Mouse (Mus musculus): ENCODE data around the gene Ndufs3. TPM values are rescaled to one million over a fixed set of nuclear protein-coding genes. Genes with fewer than 3 reads are reported as not detected.

Gene Ndufs3
- total and polyA plus RNA-seq, 2 experiments from 2014 or later: 156 to 248 TPM

DNA sequence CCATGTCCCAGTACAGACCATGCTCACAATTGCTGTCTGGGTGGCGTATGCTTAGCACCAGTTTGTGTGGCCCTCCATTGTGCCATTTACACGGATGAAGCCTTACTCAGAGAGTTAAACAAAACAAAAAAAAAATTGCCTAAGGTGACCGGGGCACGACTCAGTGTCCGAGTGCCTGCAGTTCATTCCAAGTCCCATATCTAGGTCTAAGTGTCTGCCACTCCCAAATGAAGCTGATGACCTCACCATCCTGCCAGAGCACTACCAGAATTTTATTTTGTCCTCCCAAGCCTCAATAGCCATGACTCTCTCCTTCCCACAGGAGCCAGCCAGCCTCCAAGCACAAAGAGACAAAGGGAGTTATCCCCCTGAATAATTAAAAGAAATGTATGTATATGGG lies 17.0 kb downstream of the Ndufs3 start:
- 63% methylated on average over 5 of the region's 5 CpGs for WGBS
- H3K9ac ChIP-seq: peak overlapping the region; percentile 94; the same call in 1 of the 2 replicates
- H3K4me1 ChIP-seq (ENCODE audit: insufficient read depth): peaks cover 25% of the 10 kb centered on the region
- TF ChIP-seq CTCF (IDR thresholded peaks at IDR 0.05; ENCODE audit: low read depth): no peak
- H3K4me2 ChIP-seq (ENCODE audit: low read depth): peak overlapping the region; percentile 79
- H3K27ac ChIP-seq (ENCODE audit: low read depth, low read length): no peak overlapping the region
- H3K27me3 ChIP-seq (ENCODE audit: insufficient read depth, low read length): peaks cover 3% of the 10 kb centered on the region; the same call in 1 of the 2 replicates
- ATAC-seq: no peak
- H3K4me3 ChIP-seq (ENCODE audit: low read depth, low read length): peak overlapping the region; percentile 72; the same call in 1 of the 2 replicates
- H3K9me3 ChIP-seq (ENCODE audit: low read length): no peaks in the 10 kb centered on the region
- no peak for DNase-seq
- H3K36me3 ChIP-seq (ENCODE audit: insufficient read depth): no peaks in the 10 kb centered on the region

DNA sequence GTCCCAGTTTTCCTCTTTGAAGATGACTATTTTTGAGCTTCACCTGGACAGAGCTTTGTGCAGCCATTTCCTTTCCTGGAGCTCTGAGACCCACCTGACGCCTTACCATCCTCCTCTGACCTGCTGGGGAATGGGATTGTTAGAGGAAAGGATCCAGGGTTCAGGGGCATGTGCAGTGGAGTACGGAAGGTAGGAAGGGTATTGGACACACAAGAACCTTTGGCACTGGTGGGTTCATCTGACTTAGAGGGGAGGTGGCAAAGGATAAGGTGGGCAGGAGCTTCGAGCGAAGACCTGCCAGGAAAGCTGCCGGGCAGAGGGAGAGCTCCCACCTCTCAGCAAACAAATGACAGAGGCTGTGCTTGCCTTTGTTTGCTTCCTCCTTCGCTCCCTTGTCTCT lies 18.2 kb downstream of the Ndufs3 start:
- H3K27me3 ChIP-seq (ENCODE audit: insufficient read depth, low read length): peaks cover 3% of the 10 kb centered on the region; the same call in 1 of the 2 replicates
- TF ChIP-seq CTCF (IDR thresholded peaks at IDR 0.05; ENCODE audit: low read depth): no peak
- H3K4me1 ChIP-seq (ENCODE audit: insufficient read depth): peaks cover 25% of the 10 kb centered on the region
- peak overlapping the region; percentile 72 for H3K4me3 ChIP-seq (ENCODE audit: low read depth, low read length)
- peak overlapping the region; percentile 94 for H3K9ac ChIP-seq
- H3K27ac ChIP-seq (ENCODE audit: low read depth, low read length): peak overlapping the region; percentile 94
- WGBS: 23% methylated on average over 6 of the region's 6 CpGs
- no peaks in the 10 kb centered on the region for H3K9me3 ChIP-seq (ENCODE audit: low read length)
- DNase-seq: peak; percentile 62
- H3K36me3 ChIP-seq (ENCODE audit: insufficient read depth): no peaks in the 10 kb centered on the region
- H3K4me2 ChIP-seq (ENCODE audit: low read depth): peak overlapping the region; percentile 79
- no peak for ATAC-seq

DNA sequence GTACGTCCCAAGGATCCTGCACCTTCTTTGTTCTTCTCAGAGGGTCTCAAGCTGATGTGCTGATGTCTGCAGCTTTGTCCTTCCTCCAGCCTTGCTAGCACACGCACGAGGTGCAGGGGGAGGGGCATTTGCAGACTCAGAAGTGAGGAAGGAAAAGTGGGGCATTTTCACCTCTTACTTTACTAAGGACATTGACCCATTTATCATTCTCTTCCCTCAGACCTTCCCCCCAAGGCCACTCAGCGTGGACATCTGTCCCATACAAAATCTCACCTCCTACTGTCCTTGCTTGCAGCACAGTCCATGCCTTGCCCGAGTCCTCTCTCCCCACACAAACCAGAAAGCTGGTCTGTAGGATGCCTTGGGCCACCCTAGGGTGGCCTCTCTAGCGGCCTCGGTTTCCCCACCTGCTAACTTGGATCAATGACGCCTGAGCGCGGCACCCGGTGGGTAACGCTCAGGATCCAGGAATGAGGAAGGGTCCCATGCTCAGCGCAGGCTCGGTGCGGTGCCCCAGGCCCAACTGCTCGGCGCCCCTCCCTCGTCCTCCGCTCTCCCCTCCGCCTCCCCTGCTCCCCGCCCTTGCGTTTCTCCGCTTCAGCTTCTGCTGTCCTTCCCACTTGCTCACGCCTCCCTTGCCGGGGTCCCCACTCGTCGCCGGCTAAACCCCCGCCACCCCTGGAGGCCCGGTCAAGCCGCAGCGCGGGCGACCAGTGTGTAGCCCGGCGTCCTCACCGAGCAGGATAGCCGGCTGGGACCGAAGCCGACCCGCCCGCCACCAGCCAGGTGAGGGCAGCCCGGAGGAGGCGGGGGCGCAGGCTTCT lies 19.2 kb downstream of the Ndufs3 start, which contains the start of gene C1qtnf4:
Gene C1qtnf4, plus strand, starts transcription at position 643 of the 824 bp plus-strand sequence.
- peak within 1 kb of the TSS; percentile 72 for H3K4me3 ChIP-seq (ENCODE audit: low read depth, low read length)
- peaks cover 22% of the 10 kb centered on the region for H3K4me1 ChIP-seq (ENCODE audit: insufficient read depth)
- DNase-seq (peak; percentile 84), ATAC-seq (peak; percentile 83)
- peak within 1 kb of the TSS; percentile 94 for H3K9ac ChIP-seq
- peak within 1 kb of the TSS; percentile 94 for H3K27ac ChIP-seq (ENCODE audit: low read depth, low read length)
- no peaks in the 10 kb centered on the region for H3K36me3 ChIP-seq (ENCODE audit: insufficient read depth)
- H3K9me3 ChIP-seq (ENCODE audit: low read length): no peaks in the 10 kb centered on the region
- H3K4me2 ChIP-seq (ENCODE audit: low read depth): peak within 1 kb of the TSS; percentile 79
- no peak for TF ChIP-seq CTCF (IDR thresholded peaks at IDR 0.05; ENCODE audit: low read depth)
- 2% methylated on average over 44 of the region's 45 CpGs for WGBS
- H3K27me3 ChIP-seq (ENCODE audit: insufficient read depth, low read length): peaks cover 3% of the 10 kb centered on the region; the same call in 1 of the 2 replicates

DNA sequence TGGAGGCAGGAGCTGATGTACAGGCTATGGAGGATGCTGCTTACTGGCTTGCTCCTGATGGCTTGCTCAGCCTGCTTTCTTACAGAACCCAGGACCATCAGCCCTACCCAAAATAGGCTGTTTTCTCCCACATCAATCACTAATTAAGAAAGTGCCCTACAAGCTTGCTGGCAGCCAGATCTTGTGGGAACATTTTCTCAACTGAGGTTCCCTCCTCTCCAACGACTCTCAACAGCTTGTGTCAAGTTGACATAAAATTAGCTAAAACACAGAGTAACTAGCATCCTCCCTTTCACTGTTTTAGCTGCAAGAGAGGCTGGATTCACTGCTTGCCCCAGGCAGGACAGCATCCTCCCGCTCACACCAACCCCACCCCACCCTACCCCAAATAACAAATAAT lies 22.8 kb downstream of the Ndufs3 start:
- Histone ChIP-seq H3K9ac (no peak overlapping the region), H3K4me3 (ENCODE audit: low read depth, low read length) (no peak overlapping the region), H3K4me2 (ENCODE audit: low read depth) (no peak overlapping the region), H3K27me3 (ENCODE audit: insufficient read depth, low read length) (no peaks in the 10 kb centered on the region), H3K9me3 (ENCODE audit: low read length) (no peaks in the 10 kb centered on the region), H3K27ac (ENCODE audit: low read depth, low read length) (no peak overlapping the region), H3K36me3 (ENCODE audit: insufficient read depth) (no peaks in the 10 kb centered on the region), H3K4me1 (ENCODE audit: insufficient read depth) (peaks cover 3% of the 10 kb centered on the region; the same call in 1 of the 2 replicates)
- ATAC-seq (no peak), DNase-seq (no peak)
- 70% methylated on average over 2 of the region's 2 CpGs for WGBS
- TF ChIP-seq CTCF (IDR thresholded peaks at IDR 0.05; ENCODE audit: low read depth): no peak

DNA sequence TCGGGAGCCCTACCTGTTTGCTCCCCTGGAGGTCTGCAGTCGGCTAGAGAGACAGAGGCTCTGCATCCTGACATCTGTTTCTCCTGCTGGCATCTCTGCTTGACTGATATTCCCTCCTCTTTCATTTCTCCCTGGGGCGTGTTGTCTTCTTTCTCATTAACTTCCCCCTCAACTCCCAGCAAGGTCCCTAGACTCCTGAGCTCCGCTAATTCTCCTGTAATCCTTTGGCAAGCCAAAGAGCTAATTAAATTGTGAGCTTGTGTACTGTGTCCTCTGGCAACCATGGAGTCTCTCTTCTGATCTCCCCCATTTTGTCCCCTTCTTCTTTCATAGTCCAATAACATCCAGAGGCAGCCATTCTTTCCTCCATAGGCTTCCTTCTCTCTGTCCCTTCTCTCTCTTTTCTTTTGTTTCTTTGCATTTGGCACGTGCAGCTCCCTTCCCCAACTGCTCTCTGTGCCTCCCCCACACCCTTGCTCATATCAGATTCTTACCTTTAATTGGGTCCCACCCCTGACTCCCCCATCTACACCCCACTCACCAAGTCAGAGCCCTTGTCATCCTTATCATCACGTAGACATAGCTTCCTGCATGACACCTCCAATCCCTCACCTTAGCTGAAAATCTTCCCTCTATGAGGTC lies 24.4 kb downstream of the Ndufs3 start:
- no peak for TF ChIP-seq CTCF (IDR thresholded peaks at IDR 0.05; ENCODE audit: low read depth)
- no peak for DNase-seq
- no peaks in the 10 kb centered on the region for H3K9me3 ChIP-seq (ENCODE audit: low read length)
- no peak overlapping the region for H3K4me2 ChIP-seq (ENCODE audit: low read depth)
- no peak for ATAC-seq
- no peak overlapping the region for H3K4me3 ChIP-seq (ENCODE audit: low read depth, low read length)
- no peaks in the 10 kb centered on the region for H3K27me3 ChIP-seq (ENCODE audit: insufficient read depth, low read length)
- H3K9ac ChIP-seq: no peak overlapping the region
- WGBS: 9% methylated on average over 6 of the region's 6 CpGs
- H3K36me3 ChIP-seq (ENCODE audit: insufficient read depth): no peaks in the 10 kb centered on the region
- no peak overlapping the region for H3K27ac ChIP-seq (ENCODE audit: low read depth, low read length)
- no peaks in the 10 kb centered on the region for H3K4me1 ChIP-seq (ENCODE audit: insufficient read depth)

DNA sequence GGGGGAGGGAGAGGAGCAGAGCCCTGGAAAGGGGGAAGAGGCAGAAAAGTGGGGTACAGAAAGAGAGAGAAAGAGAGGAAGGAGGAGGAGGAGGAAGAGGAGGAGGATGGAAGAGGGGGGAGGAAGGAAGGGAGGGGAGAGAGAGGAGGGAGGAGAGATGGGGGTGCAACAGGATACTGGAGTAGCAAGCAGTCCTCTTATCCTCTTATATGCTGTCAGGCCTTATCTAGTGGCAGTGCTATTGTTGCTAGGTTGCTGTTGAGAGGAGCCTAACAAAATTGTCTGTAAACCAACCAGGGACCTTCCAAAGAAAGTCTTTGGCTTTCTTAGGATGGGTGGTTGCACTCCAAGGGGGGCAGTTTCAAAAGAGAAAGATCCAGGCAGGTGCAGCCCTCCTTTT lies 25.2 kb downstream of the Ndufs3 start:
- ATAC-seq (no peak), DNase-seq (no peak)
- no peak for TF ChIP-seq CTCF (IDR thresholded peaks at IDR 0.05; ENCODE audit: low read depth)
- no peaks in the 10 kb centered on the region for H3K9me3 ChIP-seq (ENCODE audit: low read length)
- no peak overlapping the region for H3K4me2 ChIP-seq (ENCODE audit: low read depth)
- no peaks in the 10 kb centered on the region for H3K36me3 ChIP-seq (ENCODE audit: insufficient read depth)
- no peaks in the 10 kb centered on the region for H3K4me1 ChIP-seq (ENCODE audit: insufficient read depth)
- no peaks in the 10 kb centered on the region for H3K27me3 ChIP-seq (ENCODE audit: insufficient read depth, low read length)
- no peak overlapping the region for H3K4me3 ChIP-seq (ENCODE audit: low read depth, low read length)
- no peak overlapping the region for H3K27ac ChIP-seq (ENCODE audit: low read depth, low read length)
- H3K9ac ChIP-seq: no peak overlapping the region
